Mouse (Mus musculus) 416B (cell line): Measurements from ENCODE around the gene Eif2b4.

Experiments used
- DNase-seq: peaks from one replicate; pipeline ENCODE4 v3.0.0; 2011; ENCODE audit warnings: low read depth

Gene Eif2b4

DNA sequence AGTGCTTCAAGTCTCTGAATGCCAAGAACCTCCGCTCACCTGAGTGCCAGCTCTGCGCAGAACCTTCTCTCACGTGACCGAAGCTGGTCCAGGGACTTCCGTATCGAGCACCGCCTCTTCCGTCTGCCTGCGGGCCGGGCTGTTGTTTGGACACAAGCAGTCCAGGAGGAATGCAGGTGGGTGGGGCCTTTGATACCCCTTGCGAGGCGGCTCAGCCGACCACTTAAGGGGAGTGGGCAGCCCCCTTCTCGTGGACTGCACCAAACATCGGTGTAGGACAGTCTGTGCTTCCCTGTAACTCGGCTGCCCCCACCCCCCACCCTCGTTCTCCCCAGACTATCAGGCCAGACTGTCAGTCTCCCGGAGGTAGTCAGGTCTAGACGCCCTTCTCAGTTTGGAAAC lies 39.1 kb downstream of the Eif2b4 start, which contains the start of gene Mpv17:
Gene Mpv17, minus strand, starts transcription at position 100 of the 402 bp plus-strand sequence.
- DNase-seq, result peak; percentile 84

DNA sequence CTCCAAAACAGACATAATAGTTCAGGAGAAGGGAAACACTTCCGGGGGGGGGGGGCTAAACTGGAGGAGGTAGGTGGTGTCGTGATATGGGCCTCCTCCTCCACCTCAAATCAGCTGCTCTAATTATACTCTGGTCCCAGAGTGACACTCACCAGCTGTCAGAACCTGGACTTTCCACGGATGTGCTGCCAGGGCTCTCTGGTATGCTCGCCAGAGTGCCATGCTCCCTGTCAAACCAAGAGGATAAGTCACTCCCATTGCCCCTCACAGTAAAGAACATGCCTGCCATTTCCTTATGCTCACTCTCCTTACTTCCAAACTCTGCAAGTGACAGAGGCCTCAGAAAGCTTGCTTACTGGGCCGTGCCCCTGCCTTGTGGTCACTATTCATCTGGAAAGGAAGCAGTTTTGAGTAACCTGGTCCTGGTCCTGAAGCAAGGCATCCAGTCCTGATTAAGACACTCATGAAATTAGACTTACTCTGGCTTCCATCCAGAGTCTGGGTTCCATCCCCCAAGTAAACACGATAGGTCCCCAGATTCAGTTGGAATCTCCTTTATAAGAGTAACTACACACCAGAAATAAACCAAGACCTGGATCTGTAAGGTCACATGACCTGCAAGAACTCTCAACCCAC lies 39.6 kb downstream of the Eif2b4 start:
- DNase-seq, result no peak

DNA sequence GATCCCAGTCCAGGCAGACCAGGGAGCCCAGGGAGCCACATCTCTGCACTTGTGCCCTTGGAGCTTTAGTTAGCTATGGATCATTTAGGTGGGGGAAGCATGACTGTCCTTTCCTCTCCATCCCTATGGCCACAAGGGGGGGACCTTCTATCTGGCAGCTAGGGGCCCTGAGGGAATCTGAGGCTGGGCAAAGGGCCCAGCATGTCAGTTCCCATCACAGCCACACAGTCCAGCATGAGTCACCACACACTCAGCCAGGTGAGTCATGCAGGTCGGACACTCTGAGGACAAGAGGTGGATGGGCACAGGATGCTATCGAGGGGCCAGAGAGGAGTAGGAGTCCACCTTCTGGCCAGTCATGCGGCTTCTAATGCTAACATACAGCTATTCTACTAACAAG lies 41.5 kb downstream of the Eif2b4 start:
- DNase-seq, result peak; percentile 56

DNA sequence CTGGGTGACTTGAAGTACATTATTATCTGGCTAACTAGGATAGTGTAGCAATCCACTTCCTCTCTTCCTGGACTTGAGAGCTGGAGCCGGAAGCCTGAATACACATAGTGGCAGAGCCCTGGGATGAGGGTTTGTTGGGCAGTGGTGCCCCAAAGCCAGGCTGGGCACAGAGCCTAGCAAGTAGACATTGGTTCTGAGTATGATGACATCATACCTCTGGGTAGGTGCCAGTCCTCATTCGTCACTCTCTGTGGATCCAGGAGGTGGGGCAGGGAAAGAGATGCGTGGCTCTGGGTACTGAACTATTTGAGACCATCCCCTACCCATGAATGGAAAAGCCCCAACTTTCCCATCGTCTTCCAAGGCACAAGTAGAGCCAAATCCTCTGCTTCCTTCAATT lies 43.4 kb downstream of the Eif2b4 start:
- no peak for DNase-seq

DNA sequence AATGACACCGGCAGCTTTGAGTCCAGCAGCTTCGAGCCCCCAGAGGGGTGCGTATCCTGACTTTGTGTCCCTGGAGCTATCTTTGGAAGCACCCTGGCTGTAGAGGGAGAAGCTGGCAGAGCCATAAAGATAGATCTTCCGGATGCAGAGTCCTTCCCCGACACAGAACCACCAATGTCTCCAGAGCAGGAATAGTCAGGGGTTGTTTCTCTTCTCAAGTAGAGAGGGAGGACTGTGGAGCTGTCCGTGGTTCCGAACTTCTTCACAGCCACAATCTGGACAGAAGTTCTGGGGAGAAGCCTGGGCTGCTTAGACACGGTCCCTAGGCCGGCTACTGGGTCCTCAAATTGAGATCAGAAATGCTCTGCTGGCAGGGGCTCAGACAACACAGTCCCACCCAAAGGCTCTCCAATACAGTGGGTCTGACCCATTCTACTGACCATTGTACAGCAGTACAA lies 54.2 kb downstream of the Eif2b4 start:
- no peak for DNase-seq

DNA sequence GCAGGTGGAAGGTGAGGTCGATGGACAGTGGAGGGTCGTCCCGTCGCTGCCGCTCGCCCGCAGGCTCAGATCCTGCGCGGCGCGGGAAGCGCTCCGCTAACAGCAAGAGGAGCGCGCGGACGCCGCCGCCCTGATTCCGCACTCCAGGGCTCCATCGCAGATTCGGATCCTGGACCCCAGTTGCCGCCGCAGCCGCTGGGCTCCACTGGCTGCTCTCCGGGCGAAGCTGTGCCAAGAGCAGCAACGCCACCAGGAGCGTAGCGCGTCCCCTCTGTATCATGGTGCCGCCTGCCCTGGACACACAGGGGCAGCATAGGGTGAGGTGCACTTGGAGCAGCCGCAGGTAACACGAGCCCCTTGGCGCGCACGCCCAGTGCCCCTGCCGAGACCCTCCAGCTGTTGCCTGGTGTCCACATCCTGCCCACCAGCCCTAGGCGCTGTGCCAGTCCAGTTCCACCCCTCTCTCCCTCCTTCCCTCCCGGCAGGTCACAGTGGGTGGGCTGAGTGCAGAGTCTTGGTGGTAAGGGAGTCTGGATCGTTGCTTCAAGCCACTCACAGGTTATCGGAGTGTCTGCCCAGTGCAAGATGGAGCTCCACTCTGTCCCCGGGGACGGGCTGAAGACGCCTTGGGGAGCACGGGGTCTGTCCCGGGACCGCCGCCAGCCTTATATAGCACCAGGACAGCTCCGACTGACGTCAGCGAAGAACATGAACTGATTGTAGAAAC lies 54.8 kb downstream of the Eif2b4 start, which contains the start of gene Ucn:
Gene Ucn, minus strand, starts transcription at position 589 of the 727 bp plus-strand sequence.
- DNase-seq, result no peak

DNA sequence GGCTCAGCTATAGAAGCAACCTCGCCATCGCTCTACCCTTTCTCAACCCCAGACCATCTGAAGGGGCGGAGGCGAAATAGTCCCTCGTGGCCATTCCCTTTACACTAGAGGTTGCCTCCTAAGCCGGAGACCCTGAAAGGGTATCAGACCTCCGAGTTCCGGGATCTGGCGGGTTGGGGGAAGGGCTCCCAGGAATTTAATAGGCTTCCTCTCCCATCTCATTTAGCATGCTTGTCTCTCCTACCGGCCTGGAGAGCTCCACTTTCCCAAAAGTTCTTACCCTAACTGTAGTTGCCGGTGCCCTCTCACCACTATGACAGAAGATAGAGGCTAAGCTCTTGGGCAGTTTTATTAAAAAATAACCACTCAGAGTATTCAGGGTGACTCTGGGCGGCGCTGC lies 55.6 kb downstream of the Eif2b4 start:
- no peak for DNase-seq
